25 mouse cellular contexts compared by ENCODE assay signal in the genomic region with DNA sequence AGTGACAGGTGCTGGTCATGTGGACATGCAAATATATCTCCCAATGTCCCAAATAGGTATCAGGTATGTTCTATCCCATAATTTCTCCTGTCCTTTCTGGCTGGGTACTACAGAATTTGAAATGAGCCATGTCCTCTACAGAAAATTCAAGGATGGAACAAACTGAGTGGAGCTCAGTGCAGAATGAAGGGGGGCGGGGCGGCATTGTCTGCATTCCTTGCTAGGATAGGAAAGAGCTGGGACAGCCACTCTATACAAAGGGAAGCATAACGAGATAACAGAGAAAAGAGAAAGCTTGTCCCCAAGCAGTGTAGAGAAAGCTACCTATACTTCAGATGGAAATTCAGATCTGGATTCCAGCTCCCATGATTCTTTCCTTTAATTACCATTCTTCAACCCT.
DNase-seq lines count a peak whose midpoint lies in the region; ATAC-seq and TF ChIP-seq lines count a peak whose summit lies in the region.
"Had no signal": no experiment of that assay in that cellular context is flagged by ENCODE, and none has a peak within 500 bp of the region (broad histone marks: within the 10 kb centered on the region; RNA-seq: fewer than 3 reads in every experiment).

No protein-coding gene starts in this region.

- ATAC-seq in heart, postnatal 0 days (ENCODE audit: insufficient read depth, low read depth): peak; percentile 75; the same call in 1 of the 2 replicates
- ATAC-seq: activated CD4-positive, CD25-positive, alpha-beta regulatory T cell, adult 4 months; forebrain, embryonic 14.5 days; forebrain, embryonic 16.5 days; Patski had no signal

- DNase-seq in heart, postnatal 0 days (ENCODE audit: low spot score): peak; percentile 26
- DNase-seq in heart, adult 11 months: no peak
- DNase-seq in ES-CJ7 (ENCODE audit: low read depth, low spot score) (peak; percentile 3), ZHBTc4 (ENCODE audit: low read depth, low spot score) (peak; percentile 24)
- DNase-seq in Muller cell, postnatal 12 days (ENCODE audit: inconsistent ontology term): peak; percentile 47
- no peak for DNase-seq in layer of hippocampus, adult 8-10 months (ENCODE audit: low spot score in 2 of 2)
- DNase-seq in embryo, embryonic 9.5 days (ENCODE audit: extremely low spot score): no peak
- DNase-seq: adrenal gland, adult 8-10 months; adrenal gland, postnatal 14 days; adrenal gland, postnatal 36 days; cerebellum, adult 11-12 months; cerebellum, adult 2 months; cerebellum, adult 9-10 months; cerebellum, postnatal 10 days; cerebellum, postnatal 25 days had no signal

- H3K4me3 ChIP-seq in heart, postnatal 0 days (ENCODE audit: low read depth, low read length): no peak overlapping the region
- H3K4me3 ChIP-seq: embryonic facial prominence, embryonic 13.5 days; embryonic facial prominence, embryonic 15.5 days; erythroblast, embryonic 14.5 days; forebrain, embryonic 10.5 days; forebrain, embryonic 12.5 days had no signal

- H3K4me2 ChIP-seq in heart, postnatal 0 days (ENCODE audit: low read depth, low read length): no peak overlapping the region
- H3K4me2 ChIP-seq: embryonic facial prominence, embryonic 13.5 days; embryonic facial prominence, embryonic 15.5 days; forebrain, embryonic 12.5 days had no signal

- TF ChIP-seq CTCF in heart, postnatal 0 days (IDR thresholded peaks at IDR 0.05; ENCODE audit: low read depth): no peak

- H3K27me3 ChIP-seq in heart, postnatal 0 days (ENCODE audit: control insufficient read depth, insufficient read depth, low read length): no peaks in the 10 kb centered on the region
- H3K27me3 ChIP-seq: embryonic facial prominence, embryonic 13.5 days; embryonic facial prominence, embryonic 15.5 days; forebrain, embryonic 12.5 days; Patski had no signal

- peaks cover 11% of the 10 kb centered on the region; the same call in 1 of the 2 replicates for H3K4me1 ChIP-seq in heart, postnatal 0 days (ENCODE audit: control insufficient read depth, insufficient read depth)
- H3K4me1 ChIP-seq: forebrain, embryonic 12.5 days had no signal

- no peaks in the 10 kb centered on the region for H3K36me3 ChIP-seq in heart, postnatal 0 days (replicated peaks; ENCODE audit: control insufficient read depth, insufficient read depth, low read length)
- H3K36me3 ChIP-seq: embryonic facial prominence, embryonic 13.5 days; embryonic facial prominence, embryonic 15.5 days; forebrain, embryonic 10.5 days; forebrain, embryonic 12.5 days; G1E had no signal

- no peaks in the 10 kb centered on the region for H3K9me3 ChIP-seq in heart, postnatal 0 days (replicated peaks; ENCODE audit: control insufficient read depth, low read length)
- H3K9me3 ChIP-seq: embryonic facial prominence, embryonic 13.5 days; embryonic facial prominence, embryonic 15.5 days; forebrain, embryonic 10.5 days; forebrain, embryonic 12.5 days had no signal

- TF ChIP-seq EP300 in heart, postnatal 0 days (IDR thresholded peaks at IDR 0.05; ENCODE audit: low read depth): no peak

- H3K27ac ChIP-seq in heart, postnatal 0 days (ENCODE audit: low read depth): no peak overlapping the region
- H3K27ac ChIP-seq: embryonic facial prominence, embryonic 13.5 days; embryonic facial prominence, embryonic 15.5 days; forebrain, embryonic 10.5 days; forebrain, embryonic 12.5 days had no signal

- WGBS in heart, postnatal 0 days: 33% methylated on average over 3 of the region's 3 CpGs

- no peak overlapping the region for H3K9ac ChIP-seq in heart, postnatal 0 days (replicated peaks; ENCODE audit: low read depth, low read length)
- H3K9ac ChIP-seq: embryonic facial prominence, embryonic 13.5 days; embryonic facial prominence, embryonic 15.5 days; forebrain, embryonic 12.5 days had no signal

Comparison
In these comparisons a context has a peak if more than half of its experiments do, and no peak if none do; other contexts are left out.
1. DNase-seq: peak in heart, postnatal 0 days (single experiment), ES-CJ7 (single experiment), Muller cell, postnatal 12 days (single experiment) and ZHBTc4 (single experiment); none in heart, adult 11 months (single experiment), layer of hippocampus, adult 8-10 months (0 of 2) and embryo, embryonic 9.5 days (single experiment).